Mouse (Mus musculus): ENCODE measurements around the gene C1qtnf1. TPM values are rescaled to one million over a fixed set of nuclear protein-coding genes. Genes with fewer than 3 reads are reported as not detected.

Gene C1qtnf1
- polyA plus RNA-seq, 1 experiment from 2014 or later = 5.8 TPM

- DNase-seq = no peak
- ATAC-seq = no peak
- WGBS (ENCODE audit: insufficient replicate concordance) = 76% methylated on average over 29 of the region's 29 CpGs
- peaks cover 16% of the 10 kb centered on the region for H3K36me3 ChIP-seq (replicated peaks; ENCODE audit: insufficient read depth, low read length)
- no peak overlapping the region for H3K9ac ChIP-seq (replicated peaks)
- no peaks in the 10 kb centered on the region for H3K27me3 ChIP-seq (ENCODE audit: insufficient read depth, low read length)
- no peak overlapping the region for H3K27ac ChIP-seq (ENCODE audit: low read depth)
- no peaks in the 10 kb centered on the region for H3K9me3 ChIP-seq (ENCODE audit: low read length)
- no peaks in the 10 kb centered on the region for H3K4me1 ChIP-seq (ENCODE audit: insufficient read depth)
- H3K4me3 ChIP-seq (ENCODE audit: low read depth, low read length) = no peak overlapping the region
- no peak overlapping the region for H3K4me2 ChIP-seq (ENCODE audit: low read depth, low read length)
- TF ChIP-seq EP300 (IDR thresholded peaks at IDR 0.05; ENCODE audit: low read depth) (no peak), CTCF (IDR thresholded peaks at IDR 0.05; ENCODE audit: low read depth) (no peak)
These were observed 59.1 kb downstream of the C1qtnf1 start for GRCm38 (mm10) chr11:118486881-118487772.

- peaks cover 6% of the 10 kb centered on the region for H3K36me3 ChIP-seq (replicated peaks; ENCODE audit: insufficient read depth, low read length)
- no peak overlapping the region for H3K4me2 ChIP-seq (ENCODE audit: low read depth, low read length)
- no peak overlapping the region for H3K4me3 ChIP-seq (ENCODE audit: low read depth, low read length)
- H3K27ac ChIP-seq (ENCODE audit: low read depth) = no peak overlapping the region
- TF ChIP-seq CTCF (IDR thresholded peaks at IDR 0.05; ENCODE audit: low read depth) = peak; percentile 26; the same call in 1 of the 2 replicates
- TF ChIP-seq EP300 (IDR thresholded peaks at IDR 0.05; ENCODE audit: low read depth) = no peak
- ATAC-seq = no peak
- 79% methylated on average over 8 of the region's 8 CpGs for WGBS (ENCODE audit: insufficient replicate concordance)
- no peaks in the 10 kb centered on the region for H3K9me3 ChIP-seq (ENCODE audit: low read length)
- H3K9ac ChIP-seq (replicated peaks) = no peak overlapping the region
- no peaks in the 10 kb centered on the region for H3K27me3 ChIP-seq (ENCODE audit: insufficient read depth, low read length)
- no peaks in the 10 kb centered on the region for H3K4me1 ChIP-seq (ENCODE audit: insufficient read depth)
- no peak for DNase-seq
These were observed 60.3 kb downstream of the C1qtnf1 start for GRCm38 (mm10) chr11:118488191-118488906.

- DNase-seq = no peak
- TF ChIP-seq CTCF (IDR thresholded peaks at IDR 0.05; ENCODE audit: low read depth) = no peak
- no peak for TF ChIP-seq EP300 (IDR thresholded peaks at IDR 0.05; ENCODE audit: low read depth)
- H3K4me3 ChIP-seq (ENCODE audit: low read depth, low read length) = no peak overlapping the region
These were observed 60.9 kb downstream of the C1qtnf1 start for GRCm38 (mm10) chr11:118488907-118489270.

DNA sequence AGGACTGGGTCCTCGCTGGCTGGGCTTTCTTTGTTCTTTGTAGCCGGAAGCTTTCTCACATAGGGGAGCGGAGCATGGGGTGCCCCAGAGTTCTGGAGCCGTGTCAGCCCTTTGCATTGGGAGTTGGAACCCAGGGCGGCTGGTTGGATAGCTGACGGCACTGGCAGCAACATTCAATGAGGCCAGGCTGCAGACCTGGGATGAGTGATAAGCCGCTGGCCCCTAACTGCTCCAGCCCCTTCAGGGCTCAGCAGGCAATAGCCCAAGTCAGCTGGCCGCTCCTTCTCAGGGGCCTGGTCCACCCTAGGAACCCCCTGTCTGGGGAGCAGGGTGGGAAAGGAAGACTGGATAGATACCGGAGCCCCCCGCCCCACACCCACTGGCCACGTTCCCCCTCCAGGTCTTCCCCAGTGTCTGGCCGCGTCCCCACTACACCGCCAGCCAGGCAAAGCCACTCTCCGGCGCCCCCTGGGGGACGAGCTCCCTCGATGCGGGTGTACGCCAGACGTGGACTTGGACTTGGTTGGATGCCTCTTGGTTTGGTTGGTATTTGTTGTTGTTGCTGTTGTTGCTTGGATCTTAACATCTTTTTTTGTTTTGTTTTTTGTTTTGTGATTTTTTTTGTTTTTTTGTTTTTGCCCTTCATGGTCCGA is 62.7 kb downstream of the C1qtnf1 start:
- H3K36me3 ChIP-seq (replicated peaks; ENCODE audit: insufficient read depth, low read length) = peaks cover 6% of the 10 kb centered on the region
- 17% methylated on average over 22 of the region's 22 CpGs for WGBS (ENCODE audit: insufficient replicate concordance)
- peak overlapping the region; percentile 47; the same call in 1 of the 2 replicates for H3K4me2 ChIP-seq (ENCODE audit: low read depth, low read length)
- H3K27me3 ChIP-seq (ENCODE audit: insufficient read depth, low read length) = no peaks in the 10 kb centered on the region
- no peak overlapping the region for H3K4me3 ChIP-seq (ENCODE audit: low read depth, low read length)
- peak; percentile 88 for DNase-seq
- peak; percentile 53; the same call in 1 of the 2 replicates for ATAC-seq
- H3K4me1 ChIP-seq (ENCODE audit: insufficient read depth) = no peaks in the 10 kb centered on the region
- H3K27ac ChIP-seq (ENCODE audit: low read depth) = no peak overlapping the region
- H3K9me3 ChIP-seq (ENCODE audit: low read length) = no peaks in the 10 kb centered on the region
- no peak overlapping the region for H3K9ac ChIP-seq (replicated peaks)
- TF ChIP-seq EP300 (IDR thresholded peaks at IDR 0.05; ENCODE audit: low read depth) (no peak), CTCF (IDR thresholded peaks at IDR 0.05; ENCODE audit: low read depth) (peak; percentile 91)

More at GRCm38 (mm10) chr11:118488907-118489270, 60.9 kb downstream of the C1qtnf1 start:
- H3K9me3 ChIP-seq (ENCODE audit: low read length) = no peaks in the 10 kb centered on the region
- no peaks in the 10 kb centered on the region for H3K4me1 ChIP-seq (ENCODE audit: insufficient read depth)
- no peak overlapping the region for H3K9ac ChIP-seq (replicated peaks)
- no peak overlapping the region for H3K27ac ChIP-seq (ENCODE audit: low read depth)
- WGBS (ENCODE audit: insufficient replicate concordance) = 85% methylated on average over 12 of the region's 12 CpGs
- H3K27me3 ChIP-seq (ENCODE audit: insufficient read depth, low read length) = no peaks in the 10 kb centered on the region
- no peak overlapping the region for H3K4me2 ChIP-seq (ENCODE audit: low read depth, low read length)
- ATAC-seq = no peak
- peaks cover 6% of the 10 kb centered on the region for H3K36me3 ChIP-seq (replicated peaks; ENCODE audit: insufficient read depth, low read length)

- Histone ChIP-seq H3K4me3 (ENCODE audit: low read depth, low read length) (no peak overlapping the region), H3K9ac (replicated peaks) (no peak overlapping the region), H3K4me1 (ENCODE audit: insufficient read depth) (no peaks in the 10 kb centered on the region), H3K4me2 (ENCODE audit: low read depth, low read length) (no peak overlapping the region), H3K27me3 (ENCODE audit: insufficient read depth, low read length) (no peaks in the 10 kb centered on the region), H3K9me3 (ENCODE audit: low read length) (no peaks in the 10 kb centered on the region), H3K27ac (ENCODE audit: low read depth) (no peak overlapping the region), H3K36me3 (replicated peaks; ENCODE audit: insufficient read depth, low read length) (peaks cover 6% of the 10 kb centered on the region)
- ATAC-seq = no peak
- DNase-seq = no peak
- TF ChIP-seq CTCF (IDR thresholded peaks at IDR 0.05; ENCODE audit: low read depth) = no peak
- no peak for TF ChIP-seq EP300 (IDR thresholded peaks at IDR 0.05; ENCODE audit: low read depth)
- WGBS (ENCODE audit: insufficient replicate concordance) = 80% methylated on average over 7 of the region's 7 CpGs
These were observed 63.2 kb downstream of the C1qtnf1 start for GRCm38 (mm10) chr11:118491230-118491629.

DNA sequence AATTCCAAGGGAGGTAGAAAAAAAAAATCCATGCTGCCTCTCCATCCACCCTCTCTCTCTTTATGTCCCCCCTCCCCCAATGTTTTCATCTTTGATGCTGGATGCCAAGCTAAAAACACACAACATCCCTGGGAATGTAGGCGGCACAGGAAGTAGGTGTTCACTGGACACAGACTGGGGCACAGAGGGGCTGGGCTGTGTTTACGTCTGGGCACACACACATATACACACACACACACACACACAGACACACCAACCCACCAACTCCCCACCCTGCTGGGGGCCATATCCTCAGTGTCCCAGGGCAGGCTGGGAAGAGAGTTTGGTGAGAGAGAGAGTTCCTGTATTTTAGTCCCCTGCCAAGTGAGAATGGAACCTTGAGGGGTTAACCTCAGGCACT is 65.5 kb downstream of the C1qtnf1 start:
- ATAC-seq (no peak), DNase-seq (no peak)
- TF ChIP-seq CTCF (IDR thresholded peaks at IDR 0.05; ENCODE audit: low read depth) (no peak), EP300 (IDR thresholded peaks at IDR 0.05; ENCODE audit: low read depth) (no peak)
- Histone ChIP-seq H3K4me1 (ENCODE audit: insufficient read depth) (no peaks in the 10 kb centered on the region), H3K4me2 (ENCODE audit: low read depth, low read length) (0 out of 2 replicates have a peak overlapping the region, but pooled peaks have one; percentile 9), H3K4me3 (ENCODE audit: low read depth, low read length) (no peak overlapping the region), H3K27me3 (ENCODE audit: insufficient read depth, low read length) (no peaks in the 10 kb centered on the region), H3K27ac (ENCODE audit: low read depth) (peak overlapping the region; percentile 60; the same call in 1 of the 2 replicates), H3K9me3 (ENCODE audit: low read length) (no peaks in the 10 kb centered on the region), H3K36me3 (replicated peaks; ENCODE audit: insufficient read depth, low read length) (no peaks in the 10 kb centered on the region), H3K9ac (replicated peaks) (no peak overlapping the region)
- WGBS (ENCODE audit: insufficient replicate concordance) = 82% methylated on average over 2 of the region's 2 CpGs

Data from liver, postnatal 0 days (tissue).